Mouse (Mus musculus) cerebellum, postnatal 4 days (tissue): Measurements from ENCODE around the gene Zfp451.
A peak's percentile ranks its signal among the peaks of the same experiment; 100 is the strongest.
"Not testable (repeated sequence)": the region's sequence is repeated elsewhere in the genome, so short reads cannot be mapped to it uniquely, and the experiment has no call there.

Source experiments
- DNase-seq, 2 experiments: peaks; one replicate each; pipeline ENCODE4 v3.0.0; 2022; ENCODE audit warnings: low spot score in 2 of 2, mixed read lengths in 1 of 2

Gene Zfp451

DNA sequence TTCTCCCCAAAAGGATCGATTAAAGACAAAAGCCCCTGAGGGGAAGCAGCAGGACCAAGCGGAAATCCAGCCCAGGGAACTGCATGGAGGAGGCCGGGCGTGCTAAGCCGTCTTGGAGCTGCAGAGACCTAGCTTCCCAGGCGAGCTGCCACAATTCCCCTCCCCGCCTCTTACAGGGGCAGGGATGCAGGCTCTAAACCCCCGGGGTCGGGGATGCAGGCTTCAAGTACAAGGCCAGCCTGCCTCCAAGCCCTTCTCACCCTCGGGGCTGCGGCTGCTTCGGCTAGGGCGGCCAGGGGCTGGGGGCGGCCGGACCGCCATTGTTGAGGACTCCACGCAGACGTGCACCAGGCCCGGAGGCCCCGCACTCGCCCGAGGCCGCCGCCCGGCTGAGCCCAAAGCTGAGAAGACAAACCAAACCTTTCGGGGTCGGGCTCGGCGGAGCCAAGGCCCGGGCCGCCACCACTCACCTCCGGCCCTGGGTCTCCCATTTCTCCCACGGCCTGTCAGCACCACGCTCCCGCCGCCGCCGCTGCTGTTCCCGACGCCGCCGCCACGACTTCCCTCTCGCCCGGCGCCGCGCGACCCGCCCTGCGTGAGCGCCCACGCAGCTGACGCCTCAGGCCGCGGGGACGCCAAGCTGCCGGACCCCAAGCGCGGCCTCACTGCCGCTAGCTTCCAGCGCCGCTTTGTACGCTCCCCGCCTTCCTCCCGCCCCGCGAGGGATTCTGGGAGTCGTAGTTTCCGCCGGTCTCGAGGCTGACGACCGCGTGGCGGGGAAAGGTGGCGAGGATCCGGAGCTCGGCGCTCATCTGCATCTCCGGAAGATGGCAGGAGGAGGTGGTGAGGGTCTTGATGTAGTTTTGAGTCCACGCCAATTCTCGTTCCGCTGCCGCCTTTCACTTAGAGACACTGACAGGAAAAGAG lies at the start of gene Zfp451:
Gene Zfp451, minus strand, starts transcription at position 728 of the 927 bp plus-strand sequence.
- DNase-seq: peak; percentile 84 to 92

- DNase-seq: no peak
These were observed 32.4 kb upstream of the Zfp451 start for GRCm38 (mm10) chr1:33846807-33847206.

- DNase-seq: no peak
These were observed 29.4 kb upstream of the Zfp451 start for GRCm38 (mm10) chr1:33843823-33844222.

DNA sequence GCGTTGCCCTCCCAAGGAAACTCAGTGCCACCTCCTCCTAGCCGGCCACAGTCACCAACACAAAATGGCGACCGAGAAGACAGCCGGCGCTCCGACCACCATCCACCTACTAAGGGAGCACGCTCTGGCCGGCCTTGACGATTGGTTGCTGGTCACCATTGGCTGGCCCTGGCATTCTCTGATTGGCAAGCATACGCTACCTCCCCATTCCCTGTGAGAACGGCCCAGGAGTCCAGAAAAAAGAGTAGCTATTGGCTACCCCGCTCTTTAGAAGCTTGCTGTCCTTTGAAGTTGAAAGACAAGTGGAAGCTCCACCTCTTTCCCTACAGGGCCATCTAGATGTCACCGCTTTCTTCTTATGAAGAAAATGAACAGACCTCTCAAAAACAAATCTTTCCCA lies 24.6 kb upstream of the Zfp451 start:
- not testable (repeated sequence) for DNase-seq

DNA sequence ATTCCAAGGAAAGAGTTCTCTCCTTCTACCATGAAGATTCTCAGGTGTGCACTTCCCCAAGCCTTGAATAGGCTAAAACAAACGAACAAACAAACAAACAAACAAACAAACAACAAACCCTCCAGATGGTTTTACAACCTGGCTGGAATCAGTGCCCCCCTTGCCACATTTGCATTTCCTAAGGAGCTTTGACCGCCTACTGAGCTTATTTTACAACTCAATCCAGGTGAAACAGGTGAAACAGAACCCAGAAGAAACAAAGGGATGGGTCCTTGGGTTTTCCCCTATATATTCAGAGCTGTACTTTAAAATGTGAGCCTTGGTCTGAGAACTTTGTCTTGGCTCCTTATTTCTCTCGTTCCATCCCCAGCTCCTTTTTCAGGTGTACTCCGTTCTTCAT lies 16.2 kb upstream of the Zfp451 start:
- no peak for DNase-seq

- no peak for DNase-seq
These were observed 3.5 kb upstream of the Zfp451 start for GRCm38 (mm10) chr1:33817931-33818330.

DNA sequence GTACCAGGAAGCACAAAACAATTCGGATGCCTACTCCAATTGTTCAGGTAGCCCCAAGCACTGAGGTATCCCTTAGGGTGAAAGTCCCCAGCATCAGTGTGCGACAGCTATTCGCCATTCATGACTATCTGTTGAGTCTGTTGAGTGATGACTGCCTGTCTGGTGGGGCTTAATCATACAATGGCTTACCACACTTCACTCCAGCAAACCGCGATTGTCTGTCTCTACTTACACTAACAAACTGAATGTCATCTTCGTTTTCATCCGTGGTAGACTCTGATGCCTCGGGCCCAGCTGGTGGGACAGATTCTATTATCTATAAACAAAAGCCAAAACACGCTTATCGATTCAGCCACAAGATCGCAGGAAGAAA lies 914 bp downstream of the Zfp451 start:
- DNase-seq: no peak

- DNase-seq: no peak
These were observed 11.1 kb downstream of the Zfp451 start for GRCm38 (mm10) chr1:33803323-33803722.

DNA sequence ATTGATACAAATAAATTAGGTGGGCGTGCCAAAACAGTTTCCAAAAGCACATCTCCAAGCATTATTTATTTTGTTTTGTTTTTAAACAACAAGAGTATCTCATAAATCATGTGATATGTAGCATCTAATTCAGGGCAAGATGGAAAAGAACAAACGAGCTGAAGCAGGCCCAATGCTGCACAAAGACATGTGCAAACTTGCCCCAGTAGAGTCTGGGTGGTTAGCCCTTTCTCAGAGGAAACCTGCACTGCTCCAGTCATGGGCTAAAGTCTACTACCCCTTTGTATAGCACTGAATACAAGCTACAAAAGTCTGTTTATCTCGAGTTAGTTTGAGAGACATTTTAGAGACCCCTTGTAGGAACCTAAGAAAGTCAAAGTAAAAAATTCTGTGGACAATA lies 14.8 kb downstream of the Zfp451 start:
- DNase-seq: no peak

- no peak for DNase-seq
These were observed 25.9 kb downstream of the Zfp451 start for GRCm38 (mm10) chr1:33788493-33788892.

DNA sequence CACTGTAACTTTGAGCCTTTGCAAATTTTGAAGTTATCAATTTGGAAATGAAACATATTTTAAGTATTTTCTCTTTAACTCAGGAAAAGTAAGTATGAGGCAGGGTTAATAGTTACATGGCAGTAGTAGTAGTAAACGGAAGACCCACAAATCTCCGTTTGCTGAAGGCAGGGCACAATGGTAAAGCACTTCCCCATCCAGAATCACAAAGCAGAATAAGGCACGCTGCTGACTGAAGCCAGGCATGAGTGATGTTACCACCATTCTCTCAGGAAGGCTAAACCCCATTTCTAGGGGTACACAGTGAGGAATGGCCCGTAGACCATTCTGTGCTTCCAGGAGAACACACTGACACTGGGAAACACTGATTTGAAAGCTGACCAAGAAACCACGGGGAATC lies 26.3 kb downstream of the Zfp451 start:
- no peak for DNase-seq

- DNase-seq: no peak
These were observed 29.8 kb downstream of the Zfp451 start for GRCm38 (mm10) chr1:33784561-33784960.

DNA sequence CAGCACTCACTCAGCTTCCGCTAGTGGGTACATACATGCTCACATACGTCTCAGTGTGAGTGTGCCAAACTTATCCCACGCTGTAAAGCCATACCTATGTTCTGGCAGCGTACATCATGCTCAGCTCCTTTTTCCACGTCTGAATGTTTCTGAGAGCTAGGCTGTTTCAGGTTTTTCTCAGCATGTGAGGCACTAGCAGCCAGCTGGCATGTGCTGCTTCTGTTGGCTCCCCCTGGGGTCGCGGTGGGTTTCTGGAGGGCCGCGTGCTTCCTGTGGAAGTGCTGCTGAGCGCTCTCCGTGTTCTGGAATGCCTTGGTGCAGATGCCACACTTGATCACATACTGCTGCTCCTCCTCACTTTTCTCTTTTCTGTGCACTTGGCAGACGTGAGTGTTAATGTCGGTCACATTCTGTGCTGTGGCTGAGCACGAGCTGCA lies 38.2 kb downstream of the Zfp451 start:
- DNase-seq: no peak

DNA sequence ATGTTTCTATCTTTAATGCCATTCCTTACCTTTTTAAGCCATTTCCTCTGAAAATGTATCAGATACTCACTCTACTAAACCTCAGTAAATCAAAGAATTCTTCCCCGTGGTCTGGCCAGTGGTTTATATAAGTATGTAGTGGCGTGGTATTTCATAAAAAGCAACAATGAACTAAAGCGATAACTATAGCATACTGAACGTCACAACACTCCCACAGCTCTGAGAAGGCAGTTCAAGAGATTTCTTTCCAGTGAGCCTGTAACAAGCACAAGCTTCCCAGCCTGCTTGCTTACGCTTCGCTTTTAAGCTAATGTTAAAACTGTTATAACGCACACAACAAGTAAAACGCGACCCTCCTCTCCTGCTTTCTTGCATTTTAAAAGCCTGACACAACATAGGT lies 42.3 kb downstream of the Zfp451 start:
- no peak for DNase-seq

- no peak for DNase-seq
These were observed 42.8 kb downstream of the Zfp451 start for GRCm38 (mm10) chr1:33771621-33772020.

- no peak for DNase-seq
These were observed 45.6 kb downstream of the Zfp451 start for GRCm38 (mm10) chr1:33768827-33769226.

GRCm38 (mm10) chr1:33768091-33768787 lies 46.2 kb downstream of the Zfp451 start:
- no peak for DNase-seq

GRCm38 (mm10) chr1:33766520-33767508 lies 47.6 kb downstream of the Zfp451 start:
- no peak for DNase-seq

DNA sequence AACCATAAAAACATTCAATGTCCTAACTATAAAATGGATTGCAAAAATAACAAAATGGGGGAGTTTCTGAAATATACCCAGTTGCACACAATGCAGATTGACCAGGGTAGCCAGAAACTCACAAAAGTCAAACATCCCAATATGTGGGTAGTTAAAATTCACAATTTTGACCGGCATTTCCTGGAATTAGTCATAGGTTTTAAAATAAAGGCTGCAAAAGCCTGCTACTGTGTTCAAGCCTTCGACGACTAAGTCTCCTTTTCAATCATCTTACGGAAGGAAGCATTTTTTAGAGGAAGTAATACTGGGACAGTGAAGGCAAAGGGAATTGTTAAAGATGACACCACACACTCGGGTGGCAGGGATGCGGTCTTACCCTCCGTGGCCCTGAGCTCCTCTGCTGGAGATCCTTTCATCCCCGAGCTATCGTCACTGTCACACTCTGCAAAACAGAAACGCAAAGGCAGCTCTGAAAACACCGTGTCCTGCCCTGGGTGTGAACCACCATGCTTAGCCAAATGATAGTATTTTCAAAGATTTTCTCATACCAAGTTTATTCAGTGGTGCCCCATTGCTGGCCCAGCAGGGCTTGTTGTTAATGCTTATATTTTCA lies 48.8 kb downstream of the Zfp451 start:
- DNase-seq: no peak

DNA sequence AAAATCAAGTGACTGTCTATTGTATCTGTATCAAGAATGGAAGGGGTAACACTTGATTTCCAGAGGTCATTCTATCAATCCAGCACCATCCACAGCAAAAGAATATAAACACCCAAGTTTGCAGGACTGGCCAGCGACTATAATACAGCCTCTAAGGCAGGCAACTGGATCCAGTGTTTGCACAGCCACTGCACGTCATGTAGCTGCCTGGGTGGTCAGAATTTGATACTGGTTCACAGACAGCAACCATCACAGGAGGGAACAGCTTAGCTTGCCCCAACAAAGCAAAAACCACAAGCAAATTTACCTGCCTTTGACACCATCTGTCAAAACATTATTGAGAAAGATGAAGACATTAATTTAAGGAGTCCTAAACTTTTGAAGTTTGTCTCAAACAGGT lies 50.6 kb downstream of the Zfp451 start:
- no peak for DNase-seq

DNA sequence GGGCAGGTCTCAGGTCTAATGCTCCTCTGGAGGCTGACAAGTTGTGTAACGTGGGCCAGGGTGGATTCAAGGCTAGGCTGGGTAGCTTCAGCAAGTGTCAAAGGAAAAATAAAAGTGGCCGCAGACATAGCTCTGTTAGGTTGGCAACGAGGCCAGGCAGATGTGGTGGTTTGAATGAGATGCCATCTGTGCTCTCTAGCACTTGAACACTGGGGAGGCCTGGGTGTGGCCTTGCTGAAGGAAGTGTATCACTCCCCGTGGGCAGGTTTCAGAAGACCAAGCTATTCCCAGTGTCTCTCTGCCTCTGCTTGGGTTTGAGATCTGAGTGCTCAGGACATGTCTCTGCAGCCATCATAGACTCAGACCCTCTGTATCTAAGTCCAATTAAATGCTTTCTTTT lies 55.9 kb downstream of the Zfp451 start:
- no peak for DNase-seq
